Mouse (Mus musculus): ENCODE data around the gene Nol6.

DNA sequence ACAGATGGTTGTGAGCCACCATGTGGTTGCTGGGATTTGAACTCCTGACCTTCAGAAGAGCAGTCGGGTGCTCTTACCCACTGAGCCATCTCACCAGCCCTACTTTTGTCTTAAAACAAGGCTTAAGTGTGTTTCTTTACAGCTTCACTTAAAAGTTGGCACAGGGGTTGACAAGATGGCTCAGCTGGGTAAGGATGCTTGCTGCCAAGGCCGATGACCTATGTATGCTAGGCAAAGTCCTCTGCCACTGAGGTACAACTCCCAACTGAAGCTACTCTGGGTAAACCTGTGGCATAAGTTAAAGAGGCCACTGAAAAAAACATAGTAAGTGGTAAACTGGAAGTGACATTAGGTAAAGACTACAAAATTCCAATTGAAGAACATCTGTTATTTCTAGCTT lies 18.3 kb upstream of the Nol6 start:
- TF ChIP-seq TAL1 (IDR thresholded peaks at IDR 0.05; ENCODE audit: low read length), result no peak
- TF ChIP-seq GATA1 (IDR thresholded peaks at IDR 0.05; ENCODE audit: low read length), result no peak
